Mouse (Mus musculus) testis, postnatal 10 days (tissue): ENCODE data around the gene Coq4.

Source experiments
- DNase-seq: peaks from one replicate; pipeline ENCODE4 v3.0.0; 2021; ENCODE audit warnings: low spot score

The Coq4 gene

DNA sequence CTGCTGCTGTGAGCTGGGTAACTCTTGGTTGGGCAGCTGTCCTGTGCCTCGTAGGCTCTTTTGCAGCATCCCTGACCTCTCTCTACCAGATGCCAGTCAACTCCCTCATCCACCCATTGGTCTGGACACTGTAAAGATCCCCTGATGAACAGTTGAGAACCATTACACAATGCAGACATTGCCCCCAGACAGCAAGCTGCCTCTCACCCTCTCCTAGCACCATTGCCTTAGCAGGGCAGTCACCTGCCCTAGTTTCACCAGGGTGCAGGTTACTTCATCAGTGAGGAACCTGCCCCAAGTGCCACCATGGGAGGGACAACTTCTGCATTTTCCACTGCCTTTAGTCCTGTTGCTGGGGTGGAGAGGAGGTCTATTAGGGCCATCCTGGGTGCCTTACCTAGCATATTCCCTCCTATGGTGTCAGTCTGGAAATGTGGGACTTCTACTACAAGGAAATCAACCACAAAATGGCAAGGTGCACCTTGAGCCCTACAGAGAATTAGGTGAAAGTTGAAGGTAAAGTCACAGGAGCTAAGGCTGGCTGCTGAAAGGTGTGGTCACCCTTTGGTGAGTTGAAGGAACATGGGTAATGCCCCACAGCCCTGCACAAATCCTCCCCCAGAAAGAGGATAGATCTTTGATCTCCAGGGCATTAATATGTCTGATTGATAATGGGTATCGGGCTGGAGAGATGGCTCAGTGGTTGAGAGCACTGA lies 5.6 kb downstream of the Coq4 start:
- DNase-seq, result no peak

DNA sequence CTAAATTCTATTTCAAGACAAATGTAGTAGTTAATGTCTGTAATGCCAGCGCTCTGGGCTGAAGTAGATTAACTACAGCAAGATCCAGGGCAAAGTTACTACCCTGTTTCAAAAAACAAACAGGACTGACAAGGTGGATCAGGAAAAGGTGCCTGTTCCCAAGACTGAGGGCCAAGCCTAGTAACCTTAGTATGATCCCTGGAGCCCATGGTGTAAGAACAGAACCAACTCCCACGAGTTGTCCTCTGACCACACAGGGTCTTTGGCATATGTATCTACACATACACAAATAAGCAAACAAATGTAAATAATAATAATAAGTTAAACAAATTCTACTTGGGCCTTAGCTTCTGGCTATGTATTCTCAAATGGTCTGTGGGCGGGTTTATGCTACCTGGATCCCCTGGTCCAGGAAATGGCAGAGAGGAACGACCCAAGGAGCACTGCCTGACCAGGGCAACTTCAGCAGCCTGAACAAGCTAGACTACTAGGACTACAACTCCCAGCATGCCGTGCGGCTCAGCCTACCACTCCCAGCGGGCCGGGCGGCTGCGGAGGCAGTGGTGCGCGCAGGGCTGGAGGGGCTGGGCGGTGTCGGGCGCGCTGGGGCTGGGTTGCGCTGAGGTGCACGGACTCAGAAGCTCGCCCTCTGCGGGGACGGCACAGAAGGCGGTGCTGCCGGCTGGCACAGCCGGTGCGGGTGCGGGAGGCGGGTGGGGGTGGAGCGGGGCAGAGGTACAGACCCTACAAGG lies 15.0 kb downstream of the Coq4 start, which contains the start of gene Slc27a4:
Gene Slc27a4 (plus strand): TSS at position 560 of the 752 bp plus-strand sequence.
- DNase-seq, result peak; percentile 99

DNA sequence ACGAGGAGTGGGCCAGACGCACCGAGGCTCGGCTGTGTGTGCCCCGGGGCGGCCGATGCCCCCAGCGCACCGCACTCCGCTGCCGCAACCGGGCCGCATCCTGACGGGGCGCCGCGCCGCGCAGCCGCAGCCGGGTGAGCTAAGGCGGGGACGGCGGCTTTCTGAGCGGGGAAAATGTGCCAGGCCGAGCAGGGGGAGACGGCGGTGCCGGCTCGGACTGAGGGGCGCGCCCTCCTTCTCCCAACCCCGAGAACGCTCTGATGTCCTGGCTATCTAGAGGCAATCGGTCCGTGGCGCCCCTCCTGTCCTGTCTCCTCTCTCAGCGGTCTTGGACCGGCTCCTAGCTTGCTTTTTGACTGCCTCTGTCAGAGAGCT lies 15.5 kb downstream of the Coq4 start:
- DNase-seq, result no peak

DNA sequence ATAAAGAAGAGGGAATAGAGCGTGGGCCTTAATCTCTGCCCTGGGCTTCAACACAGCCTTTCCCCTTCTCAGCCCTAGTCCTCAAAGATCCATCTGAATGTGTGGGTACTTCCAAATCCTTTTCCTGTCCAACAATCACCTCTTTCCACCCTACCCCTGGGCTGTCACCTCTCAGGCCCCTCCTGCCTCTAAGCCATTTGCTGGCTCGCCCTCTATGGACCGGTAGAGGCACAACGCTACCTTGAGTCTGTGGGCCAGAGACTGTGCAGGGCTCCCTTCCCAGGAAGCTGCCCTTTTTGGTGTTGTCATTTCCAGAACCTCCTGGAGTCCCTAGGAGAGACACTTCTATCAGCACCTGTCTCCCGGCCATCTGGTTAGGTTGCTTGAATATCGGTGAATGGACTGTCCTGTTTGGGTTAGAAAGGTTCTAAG lies 16.1 kb downstream of the Coq4 start:
- DNase-seq, result no peak

DNA sequence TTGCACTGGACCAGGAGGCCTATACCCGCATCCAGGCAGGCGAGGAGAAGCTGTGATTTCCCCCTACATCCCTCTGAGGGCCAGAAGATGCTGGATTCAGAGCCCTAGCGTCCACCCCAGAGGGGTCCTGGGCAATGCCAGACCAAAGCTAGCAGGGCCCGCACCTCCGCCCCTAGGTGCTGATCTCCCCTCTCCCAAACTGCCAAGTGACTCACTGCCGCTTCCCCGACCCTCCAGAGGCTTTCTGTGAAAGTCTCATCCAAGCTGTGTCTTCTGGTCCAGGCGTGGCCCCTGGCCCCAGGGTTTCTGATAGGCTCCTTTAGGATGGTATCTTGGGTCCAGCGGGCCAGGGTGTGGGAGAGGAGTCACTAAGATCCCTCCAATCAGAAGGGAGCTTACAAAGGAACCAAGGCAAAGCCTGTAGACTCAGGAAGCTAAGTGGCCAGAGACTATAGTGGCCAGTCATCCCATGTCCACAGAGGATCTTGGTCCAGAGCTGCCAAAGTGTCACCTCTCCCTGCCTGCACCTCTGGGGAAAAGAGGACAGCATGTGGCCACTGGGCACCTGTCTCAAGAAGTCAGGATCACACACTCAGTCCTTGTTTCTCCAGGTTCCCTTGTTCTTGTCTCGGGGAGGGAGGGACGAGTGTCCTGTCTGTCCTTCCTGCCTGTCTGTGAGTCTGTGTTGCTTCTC lies 28.5 kb downstream of the Coq4 start:
- no peak for DNase-seq

DNA sequence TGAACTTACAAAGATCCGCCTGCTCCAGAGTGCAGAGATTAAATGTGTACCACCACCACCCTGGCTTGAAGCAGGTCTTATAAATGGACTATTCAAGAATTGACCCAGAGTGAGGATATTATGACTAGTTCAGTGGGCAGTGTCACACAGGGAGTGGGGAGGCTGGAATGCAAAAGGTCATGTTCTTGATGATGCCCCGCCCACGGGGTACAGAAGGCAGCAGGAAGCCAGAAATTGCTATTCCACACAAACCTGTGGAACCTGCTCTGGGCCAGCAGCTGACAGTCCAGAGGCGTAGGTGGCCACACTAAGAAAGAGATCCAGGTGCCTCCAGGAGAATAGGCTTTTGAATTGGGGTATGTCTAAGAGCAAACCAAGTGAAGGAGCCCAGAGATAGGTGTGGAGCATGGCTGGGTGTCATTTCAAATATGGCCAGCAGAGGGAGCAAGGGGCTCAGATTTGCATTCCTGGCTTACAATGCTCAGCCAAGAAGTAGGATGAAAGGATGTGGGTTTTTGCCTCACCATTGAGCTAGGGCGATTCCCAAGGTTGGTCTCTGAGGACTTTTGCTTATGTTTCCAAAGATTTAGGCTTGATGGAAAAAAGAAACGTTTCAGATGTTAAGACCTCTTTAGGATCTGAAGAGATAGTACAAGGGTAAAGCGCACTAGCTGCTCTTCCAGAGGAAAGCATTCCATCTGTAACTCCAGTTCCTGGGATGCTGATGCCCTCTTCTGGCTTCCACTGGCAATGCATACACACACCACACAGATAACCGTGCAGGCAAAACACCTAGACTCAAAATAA lies 30.3 kb downstream of the Coq4 start:
- peak; percentile 90 for DNase-seq

DNA sequence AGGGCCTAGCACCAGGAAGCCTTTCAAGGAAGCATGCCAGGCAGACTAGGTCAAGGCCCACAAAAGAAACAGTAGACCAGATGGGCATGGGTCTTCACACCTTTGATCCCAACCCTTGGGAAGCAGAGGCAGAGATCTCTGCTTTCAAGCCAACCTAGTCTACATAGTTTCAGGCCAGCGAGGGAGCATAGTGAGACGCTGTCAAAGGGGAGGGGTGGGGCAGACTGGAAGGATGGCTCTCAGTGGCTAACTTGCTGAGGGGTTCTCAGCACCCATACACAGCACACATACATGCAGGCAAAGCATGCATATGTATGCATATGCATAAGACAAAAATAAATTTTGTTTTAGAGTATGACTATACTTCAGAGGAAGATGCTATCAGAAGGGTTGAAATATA lies 32.1 kb downstream of the Coq4 start:
- no peak for DNase-seq

DNA sequence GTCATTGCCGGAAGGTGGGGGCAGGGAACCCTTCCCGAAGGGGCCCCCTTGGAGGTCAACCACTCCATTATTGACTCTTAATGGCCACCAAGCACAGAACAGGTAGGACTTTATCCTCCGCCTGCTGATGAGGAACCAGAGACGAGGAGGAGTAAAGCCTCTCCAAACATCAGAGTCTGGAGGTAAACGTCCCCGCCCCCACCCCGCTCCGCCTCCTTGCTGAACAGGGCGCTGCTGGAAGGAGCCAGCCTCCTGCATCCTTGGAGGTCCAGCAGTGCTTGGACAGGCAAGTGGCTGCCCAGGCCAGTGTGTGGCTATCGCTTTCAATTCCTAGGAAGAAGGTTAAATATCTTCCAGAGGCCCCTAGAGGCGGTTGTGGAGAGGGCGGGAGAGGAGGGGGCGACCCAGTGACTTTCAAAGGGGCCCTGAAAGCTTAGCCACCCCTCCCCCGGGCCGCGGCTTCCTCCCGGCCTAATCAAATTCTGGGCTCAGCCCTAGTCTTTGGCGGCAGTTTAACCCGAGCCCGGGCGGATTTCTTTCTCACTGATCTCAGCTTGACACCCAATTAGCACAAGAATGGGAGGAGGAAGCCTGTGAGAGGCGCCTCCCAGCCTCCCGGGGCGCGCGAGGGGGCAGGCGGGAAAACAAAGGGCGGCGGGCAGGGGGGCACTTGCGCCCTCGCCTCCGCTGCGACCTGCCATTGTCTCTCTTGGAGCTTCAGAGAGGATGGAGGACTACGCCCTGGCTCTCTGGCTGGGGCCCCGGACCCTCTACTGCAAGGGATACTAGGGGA lies 32.9 kb downstream of the Coq4 start, which contains the start of gene Urm1:
Gene Urm1 (plus strand): TSS at position 51 of the 793 bp plus-strand sequence.
- DNase-seq, result peak; percentile 81

DNA sequence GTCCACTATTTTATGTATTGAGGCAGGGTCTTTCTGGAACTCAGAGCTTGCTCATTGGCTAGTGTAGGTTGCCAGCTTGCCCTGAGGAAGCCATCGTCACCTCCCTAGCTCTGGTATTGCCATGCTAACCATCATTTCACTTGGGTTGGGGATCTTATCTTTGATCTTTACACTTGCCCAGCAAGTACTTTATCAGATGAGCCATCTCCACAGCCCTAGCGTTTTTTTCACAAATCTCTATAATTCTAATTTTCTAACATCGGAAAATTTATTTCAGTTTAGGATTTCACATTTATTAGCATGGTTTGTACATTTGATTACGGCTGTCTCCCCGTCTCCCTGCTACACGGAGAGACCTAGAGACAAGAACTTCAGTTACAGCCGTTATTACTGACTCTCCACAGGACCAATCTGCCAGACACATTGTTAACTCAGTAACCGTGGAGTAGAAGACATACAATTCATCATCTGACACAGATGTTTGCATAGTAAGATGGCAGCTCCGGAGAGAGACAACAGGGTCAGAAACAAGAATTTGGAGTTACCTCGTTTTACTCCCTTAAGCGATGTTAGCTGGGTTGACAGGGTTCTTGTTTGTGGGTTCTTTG lies 39.1 kb downstream of the Coq4 start:
- DNase-seq, result no peak

DNA sequence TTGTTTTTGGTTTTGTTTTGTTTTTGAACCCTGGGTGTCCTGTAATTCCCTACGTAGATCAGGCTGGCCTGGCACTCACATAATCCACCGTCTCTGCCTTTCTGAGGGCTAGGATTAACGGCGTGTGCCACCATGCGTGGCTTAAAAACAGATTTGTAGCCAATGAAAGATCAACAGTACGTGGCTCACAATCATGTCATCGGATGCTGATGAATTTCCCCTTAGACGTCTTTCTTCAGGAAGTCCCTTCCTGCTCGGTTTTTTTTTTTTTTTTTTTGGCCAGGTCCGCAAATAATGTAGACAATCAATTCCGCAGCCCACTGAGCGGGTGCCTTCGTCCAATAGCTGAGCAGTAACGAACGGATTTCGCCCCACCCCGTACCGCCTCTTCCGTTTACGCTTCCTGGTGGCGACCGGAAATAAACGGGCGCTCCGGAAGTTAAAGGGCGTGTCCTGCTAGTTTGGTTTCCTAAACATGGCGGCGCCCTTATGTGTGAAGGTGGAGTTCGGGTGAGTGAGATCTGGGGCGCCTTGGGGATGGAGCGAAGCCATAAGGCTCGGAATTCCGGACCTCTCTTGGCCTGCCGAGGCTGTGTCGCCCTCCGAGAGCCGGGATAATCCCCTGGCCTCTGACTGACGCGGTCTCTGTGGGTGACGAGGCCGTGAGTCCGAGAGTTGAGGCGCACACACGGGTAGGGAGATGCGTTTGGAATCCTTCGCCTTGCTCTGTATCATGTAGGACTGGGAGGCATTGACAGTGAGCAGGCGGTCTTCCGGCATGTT lies 39.8 kb downstream of the Coq4 start:
- peak; percentile 93 for DNase-seq

DNA sequence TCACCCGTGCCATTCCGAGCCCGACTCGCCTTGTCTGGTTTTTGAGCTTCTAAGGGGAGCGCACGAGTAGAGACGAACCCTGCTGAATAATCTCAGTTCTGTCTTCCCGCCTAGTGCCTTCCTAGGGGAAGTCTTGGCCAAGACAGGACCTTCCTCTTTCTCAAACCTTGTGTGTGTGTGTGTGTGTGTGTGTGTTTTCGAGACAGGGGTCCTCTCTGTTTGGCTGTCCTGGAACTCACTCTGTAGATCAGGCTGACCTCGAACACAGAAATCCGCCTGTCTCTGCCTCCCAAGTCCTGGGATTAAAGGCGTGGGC lies 40.4 kb downstream of the Coq4 start:
- DNase-seq, result no peak

DNA sequence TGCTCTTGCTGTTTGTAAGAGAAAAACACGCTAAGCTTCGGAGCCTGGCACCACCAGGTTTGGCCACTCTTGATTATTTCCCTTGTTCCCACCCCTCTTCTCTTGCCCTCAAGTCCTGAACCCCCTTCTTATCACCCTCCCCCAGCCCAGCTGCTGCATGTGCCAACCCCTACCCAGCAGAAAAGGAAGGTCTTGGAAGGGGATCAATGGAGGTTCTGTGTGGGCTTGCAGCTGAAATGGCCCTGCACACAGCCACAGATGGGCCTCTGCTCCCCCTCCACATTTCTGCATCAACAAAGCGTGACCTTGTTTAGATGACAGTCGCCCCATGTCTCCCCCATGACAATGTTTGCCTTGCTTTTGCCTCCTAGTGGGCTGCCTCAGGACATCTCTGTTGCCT lies 43.8 kb downstream of the Coq4 start:
- DNase-seq, result no peak

DNA sequence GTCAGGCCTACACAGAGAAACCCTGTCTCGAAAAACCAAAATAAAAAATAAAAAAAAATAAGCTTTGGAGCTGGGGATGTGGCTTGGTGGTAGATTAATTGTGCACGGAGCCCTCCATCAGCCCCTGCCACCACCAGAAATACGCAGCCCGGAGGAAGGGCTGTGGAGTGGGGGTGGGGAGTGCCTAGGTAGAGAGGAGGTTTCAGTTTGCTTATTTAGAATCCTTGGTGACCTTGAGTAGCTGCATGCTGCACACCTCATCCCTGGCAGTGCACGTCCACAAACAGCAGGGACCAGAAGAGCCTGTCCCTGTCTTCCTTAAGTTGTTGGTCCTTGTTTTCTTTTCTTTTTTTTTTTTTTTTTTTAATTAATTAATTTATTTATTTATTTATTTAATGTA lies 46.5 kb downstream of the Coq4 start:
- DNase-seq, result no peak

DNA sequence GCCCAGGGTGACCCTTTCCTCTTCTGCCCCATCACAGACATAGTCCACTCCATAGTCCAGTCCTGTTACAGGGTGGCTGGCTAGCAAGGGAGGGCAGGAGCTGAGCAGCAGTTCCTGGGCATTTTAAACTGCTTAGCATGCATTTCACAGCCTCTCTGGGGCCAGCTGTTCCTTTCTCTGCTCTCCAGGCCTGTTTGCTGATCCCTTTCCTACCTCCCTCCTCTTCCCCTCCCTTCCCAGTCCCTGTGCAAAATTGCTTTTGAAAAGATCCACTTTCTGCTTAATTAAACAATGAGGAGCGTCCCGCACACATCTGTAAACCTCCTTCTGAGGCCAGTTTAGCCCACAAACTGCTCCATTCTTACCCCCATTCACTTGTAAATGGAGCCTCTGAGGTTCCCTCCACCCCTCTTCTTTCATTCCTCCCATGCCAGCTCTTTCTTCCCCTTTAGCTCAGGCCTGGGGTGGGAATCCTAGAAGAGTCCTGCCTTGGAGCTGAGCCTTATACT lies 48.2 kb downstream of the Coq4 start:
- no peak for DNase-seq

DNA sequence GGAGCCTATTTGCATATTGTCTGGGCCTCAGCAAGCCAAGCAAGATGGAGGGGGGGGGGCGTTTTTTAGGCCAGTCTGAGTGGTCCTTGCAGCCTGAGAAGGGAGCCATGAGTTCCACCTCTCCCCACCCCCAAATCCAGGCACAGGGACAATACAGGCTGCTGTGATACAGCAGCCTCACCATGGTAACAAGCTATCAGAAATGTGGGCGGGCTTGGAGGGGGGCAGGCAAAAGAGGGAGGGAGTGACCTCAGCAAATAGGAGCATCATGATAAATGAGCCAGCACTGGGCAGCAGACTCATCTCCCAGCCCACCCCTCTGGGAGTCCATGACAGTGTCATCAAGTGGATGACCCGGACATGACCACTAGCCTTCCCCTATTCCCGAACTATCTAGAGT lies 52.2 kb downstream of the Coq4 start:
- no peak for DNase-seq

DNA sequence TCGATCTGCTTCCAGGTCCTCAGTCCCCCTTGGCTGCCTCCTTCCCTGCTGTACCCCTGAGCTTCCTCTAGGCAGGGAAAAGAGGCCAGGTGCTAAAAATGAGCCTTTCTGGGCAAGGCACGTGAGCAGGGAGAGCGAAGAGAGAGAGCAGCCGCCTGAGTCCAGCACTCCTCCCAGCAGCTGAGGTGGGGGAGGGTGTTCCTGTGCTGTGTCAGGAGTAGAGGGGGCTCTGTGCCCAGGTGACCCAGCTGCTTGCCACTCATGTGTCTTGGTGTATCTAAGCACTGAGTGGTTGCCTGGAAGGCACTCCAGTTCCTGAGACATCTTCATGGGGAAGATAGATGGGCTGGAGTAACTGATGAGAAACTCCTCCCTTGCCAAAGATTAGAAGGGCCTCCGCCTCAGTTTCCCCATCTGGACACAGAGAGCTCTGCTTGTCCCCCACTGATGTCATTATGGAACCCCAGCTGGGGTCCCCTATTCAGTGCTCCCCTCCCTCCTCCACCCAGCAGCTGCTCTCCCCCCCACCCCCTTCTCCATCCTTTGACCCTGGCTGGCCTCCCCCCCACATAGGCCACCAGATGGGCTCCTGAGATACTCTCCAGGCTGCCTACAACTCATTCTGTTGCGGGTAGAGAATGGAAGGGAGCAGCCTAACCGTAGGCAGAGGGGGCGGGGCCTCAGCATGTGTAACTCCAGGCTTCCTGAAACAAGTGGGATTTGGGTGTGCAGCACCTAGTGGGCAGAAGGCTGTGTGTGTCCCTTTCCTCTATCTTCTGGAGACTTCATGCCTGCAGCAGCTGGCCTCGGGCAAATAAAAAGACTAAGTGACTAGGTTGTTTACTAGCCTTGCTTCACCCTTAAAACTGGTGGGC lies 56.2 kb downstream of the Coq4 start:
- DNase-seq, result no peak

DNA sequence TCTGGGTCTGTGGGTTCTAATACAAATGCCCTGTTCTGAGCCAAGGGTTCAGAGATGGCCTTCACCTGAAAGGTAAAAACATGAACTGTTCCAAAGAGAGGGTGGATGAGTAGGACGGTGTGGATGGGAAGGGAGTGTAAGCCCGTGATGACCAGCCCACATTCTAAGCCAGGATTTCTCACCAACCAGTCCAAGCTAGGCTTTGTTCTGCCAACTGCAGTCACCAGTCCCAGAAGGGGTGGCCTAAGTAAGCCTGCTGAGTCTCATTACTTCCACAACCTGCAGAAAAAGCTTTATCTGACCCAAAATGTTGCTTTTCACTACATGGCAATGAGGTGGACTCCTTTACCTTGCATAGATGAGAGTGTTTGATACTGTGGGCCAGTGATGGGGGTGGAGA lies 56.8 kb downstream of the Coq4 start:
- no peak for DNase-seq

DNA sequence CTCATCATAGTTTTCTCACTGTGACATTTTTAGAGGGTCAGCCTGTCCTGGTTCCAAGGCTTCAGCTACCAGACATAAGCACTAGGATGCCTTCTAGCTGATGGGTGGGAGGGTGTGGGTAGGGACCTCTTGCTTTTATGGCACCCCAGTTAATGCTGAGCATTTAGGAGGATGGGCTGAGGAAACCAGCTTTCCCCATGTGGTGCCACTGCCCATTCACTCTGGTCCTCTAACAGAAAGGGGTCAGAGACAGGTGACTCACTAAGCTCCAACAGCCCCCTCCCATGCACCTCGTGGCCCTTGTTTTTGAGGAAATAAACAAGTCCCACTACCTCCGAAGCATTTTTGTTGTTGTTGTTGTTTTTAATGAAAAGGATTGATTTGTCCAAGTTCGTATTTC lies 57.4 kb downstream of the Coq4 start:
- DNase-seq, result no peak

DNA sequence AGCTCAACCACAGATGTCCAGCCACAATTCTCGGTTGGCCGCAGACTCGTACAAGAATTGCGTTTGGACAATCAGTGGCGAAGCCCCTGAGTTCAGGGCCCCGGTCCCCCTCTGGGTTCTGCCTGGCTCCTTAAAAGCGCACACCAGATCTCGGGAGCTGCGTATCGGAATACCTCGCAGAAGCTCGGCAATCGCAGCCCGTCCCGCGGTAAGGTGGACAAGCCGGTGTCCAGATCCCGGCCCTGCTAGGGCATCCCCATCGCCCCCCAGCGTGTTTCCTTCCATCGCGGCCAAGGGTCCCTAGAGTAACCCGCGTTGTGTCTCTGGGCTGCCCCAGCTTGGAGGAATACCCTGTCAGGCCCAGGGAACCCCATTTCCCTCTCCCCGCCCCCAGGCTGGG lies 58.3 kb downstream of the Coq4 start:
- DNase-seq, result no peak
